13 mouse cellular contexts compared by ENCODE assay signal in genomic region chr7:98677511-98677910, GRCm38 (mm10).
"Had no signal": no experiment of that assay in that cellular context is flagged by ENCODE, and none has a peak within 500 bp of the region (broad histone marks: within the 10 kb centered on the region; RNA-seq: fewer than 3 reads in every experiment).

No protein-coding gene starts in this region.

- H3K27me3 ChIP-seq: liver, embryonic 15.5 days; neural tube, embryonic 15.5 days had no signal

- H3K27ac ChIP-seq: liver, embryonic 15.5 days; midbrain, embryonic 10.5 days had no signal

- ATAC-seq: lung, postnatal 0 days had no signal

- H3K36me3 ChIP-seq: liver, embryonic 15.5 days; midbrain, embryonic 10.5 days; neural tube, embryonic 15.5 days had no signal

- H3K9me3 ChIP-seq: liver, embryonic 15.5 days; midbrain, embryonic 10.5 days; neural tube, embryonic 15.5 days had no signal

- H3K4me3 ChIP-seq: liver, embryonic 15.5 days; midbrain, embryonic 10.5 days; myocyte; neural tube, embryonic 15.5 days had no signal

- H3K4me2 ChIP-seq: liver, embryonic 11.5 days; liver, embryonic 15.5 days had no signal

- H3K4me1 ChIP-seq: liver, embryonic 15.5 days had no signal

- H3K9ac ChIP-seq: liver, embryonic 15.5 days; neural tube, embryonic 15.5 days had no signal

- DNase-seq: left cerebral cortex, postnatal 4 days; lung, adult 2 months; lung, postnatal 4 days; midbrain, embryonic 14.5 days; right cerebral cortex, adult 18-20 months; right cerebral cortex, postnatal 25 days; thymus, postnatal 36 days had no signal
